Mouse (Mus musculus) heart, embryonic 15.5 days (tissue): ENCODE measurements around the gene Gm49711. TPM values are rescaled to one million over a fixed set of nuclear protein-coding genes. Genes with fewer than 3 reads are reported as not detected.
A peak's percentile ranks its signal among the peaks of the same experiment; 100 is the strongest.

Experiments
- ATAC-seq: fragments of 200-750 bp; cut with Nextera tagmentation; replicated peaks from 2 replicates; pipeline ENCODE4 v1.8.0; 2017; ENCODE audit warnings: low read depth, moderate TSS enrichment; ENCODE audit not compliant: insufficient number of reproducible peaks, insufficient read depth, low FRiP score
- H3K27ac ChIP-seq: fragments of 300-500 bp; sonication (generic); 2 replicates; pipeline ENCODE4 v1.5.1; 2015; ENCODE audit warnings: mild to moderate bottlenecking, inconsistent platforms
- H3K27me3 ChIP-seq: fragments of 300-500 bp; sonication (generic); 2 replicates; pipeline ENCODE4 v1.6.1; 2015; ENCODE audit warnings: inconsistent platforms
- H3K36me3 ChIP-seq: fragments of 300-500 bp; sonication (generic); 2 replicates; pipeline ENCODE4 v1.6.1; 2015; ENCODE audit warnings: mild to moderate bottlenecking, inconsistent platforms
- H3K4me1 ChIP-seq: fragments of 300-500 bp; sonication (generic); replicated peaks from 2 replicates; pipeline ENCODE4 v1.6.1; 2015; ENCODE audit warnings: inconsistent platforms
- H3K4me2 ChIP-seq: fragments of 300-500 bp; sonication (generic); 2 replicates; pipeline ENCODE4 v1.6.1; 2015; ENCODE audit warnings: inconsistent platforms, mild to moderate bottlenecking, moderate library complexity
- H3K4me3 ChIP-seq: fragments of 300-500 bp; sonication (generic); 2 replicates; pipeline ENCODE4 v1.5.1; 2015; ENCODE audit warnings: mild to moderate bottlenecking, inconsistent platforms
- H3K9ac ChIP-seq: fragments of 300-500 bp; sonication (generic); 2 replicates; pipeline ENCODE4 v1.6.1; 2015; ENCODE audit warnings: mild to moderate bottlenecking, inconsistent platforms
- H3K9me3 ChIP-seq: fragments of 300-500 bp; sonication (generic); replicated peaks from 2 replicates; pipeline ENCODE4 v1.6.1; 2016; ENCODE audit warnings: inconsistent platforms
- WGBS: fragments of 180-500 bp; shearing (Covaris S2); methylation state at CpG from one replicate; pipeline ENCODE4 v1.1.7; 2015; ENCODE audit warnings: mixed read lengths; 5-methylcytosine and 5-hydroxymethylcytosine counted together
- polyA plus RNA-seq: library from polyadenylated mRNA; unstranded; fragments of >200 nt; fragmentation: Nextera tagmentation; extraction: Ambion mirVana; gene quantifications from 2 replicates; pipeline ENCODE4 v1.2.1, GENCODE M21; 2015

Gm49711 gene
- polyA plus RNA-seq, 1 experiment from 2014 or later, result not detected

DNA sequence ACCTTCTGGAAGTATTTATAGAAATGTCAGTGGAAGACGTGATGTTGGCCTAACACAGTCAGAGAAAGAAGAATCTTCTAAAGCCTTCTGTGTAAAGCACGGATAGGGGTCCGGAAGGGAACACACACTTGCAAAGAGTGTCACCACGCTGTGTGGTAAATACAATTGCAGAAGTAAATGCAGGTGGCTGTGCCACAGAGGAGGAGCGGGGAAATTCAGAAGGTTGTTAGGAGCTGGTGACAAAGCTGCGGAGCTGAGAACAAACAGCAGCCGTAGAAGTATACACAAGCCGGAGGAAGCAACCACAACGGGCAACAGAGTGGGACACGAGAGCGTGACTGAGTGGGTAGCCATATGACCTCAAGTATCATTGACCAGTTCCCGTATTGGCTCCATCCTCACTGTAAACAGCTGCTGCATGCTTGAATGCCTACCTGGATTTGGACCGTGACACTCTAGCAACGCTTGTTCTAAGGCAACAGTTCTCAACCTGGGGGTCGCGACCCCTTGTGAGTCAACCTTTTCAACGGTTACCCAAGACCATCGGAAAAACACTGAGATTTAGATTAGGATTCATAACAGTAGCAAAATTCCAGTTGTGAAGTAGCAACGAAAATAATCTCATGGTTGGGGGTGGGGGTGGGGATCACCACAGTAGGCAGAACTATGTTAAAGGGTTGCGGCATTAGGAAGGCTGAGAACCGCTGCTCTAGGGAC, 20.1 kb upstream of the Gm49711 start:
- ATAC-seq, result no peak
- H3K9ac ChIP-seq, result no peak overlapping the region
- H3K4me1 ChIP-seq, result no peaks in the 10 kb centered on the region
- H3K27ac ChIP-seq, result no peak overlapping the region
- H3K4me2 ChIP-seq, result no peak overlapping the region
- no peaks in the 10 kb centered on the region for H3K36me3 ChIP-seq
- H3K27me3 ChIP-seq, result no peaks in the 10 kb centered on the region
- H3K9me3 ChIP-seq, result no peaks in the 10 kb centered on the region
- 75% methylated on average over 21 of the region's 21 CpGs for WGBS
- no peak overlapping the region for H3K4me3 ChIP-seq

DNA sequence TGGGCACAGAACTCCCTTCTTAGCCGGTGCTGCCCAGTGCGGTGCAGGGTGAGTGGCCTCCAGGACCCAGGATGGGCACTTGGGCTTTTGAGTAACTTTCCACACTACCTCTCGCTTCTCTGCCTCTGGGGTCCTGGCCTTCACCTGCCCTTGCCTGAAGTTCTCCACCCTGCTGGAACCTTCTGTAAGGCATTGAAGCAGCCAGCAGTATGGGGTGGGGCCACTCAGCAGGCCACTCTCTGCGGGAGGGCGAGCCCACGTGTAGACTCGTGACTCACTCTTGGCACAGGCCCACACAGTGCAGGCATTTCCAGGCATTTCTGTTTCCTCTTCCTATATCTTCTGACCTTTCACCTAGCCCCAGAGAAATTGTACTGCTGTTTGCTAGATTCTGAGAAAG, 18.7 kb upstream of the Gm49711 start:
- Histone ChIP-seq H3K4me3 (no peak overlapping the region), H3K4me2 (no peak overlapping the region), H3K9me3 (no peaks in the 10 kb centered on the region), H3K27me3 (no peaks in the 10 kb centered on the region), H3K36me3 (no peaks in the 10 kb centered on the region), H3K27ac (no peak overlapping the region), H3K4me1 (no peaks in the 10 kb centered on the region), H3K9ac (no peak overlapping the region)
- WGBS, result 77% methylated on average over 7 of the region's 7 CpGs
- ATAC-seq, result 0 out of 2 replicates have a peak, but pooled peaks have one; percentile 22

DNA sequence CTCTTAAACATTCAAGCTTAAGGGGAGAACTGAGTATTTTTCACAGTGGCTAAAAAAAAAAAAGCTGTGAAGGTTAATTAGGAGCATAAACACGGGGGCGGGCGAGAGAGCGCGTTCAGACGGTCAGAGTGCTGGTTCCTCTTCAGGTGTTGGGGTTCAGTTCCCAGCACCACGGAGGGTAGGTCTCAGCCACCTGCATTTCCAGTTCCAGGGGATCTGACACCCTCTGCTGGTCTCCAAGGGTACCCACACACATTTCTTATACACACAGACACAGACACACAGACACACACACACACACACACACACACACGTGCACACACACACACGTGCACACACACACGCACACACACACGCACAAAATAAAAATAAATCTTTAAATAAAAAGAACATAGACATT, 18.1 kb upstream of the Gm49711 start:
- Histone ChIP-seq H3K4me3 (no peak overlapping the region), H3K9me3 (no peaks in the 10 kb centered on the region), H3K4me1 (no peaks in the 10 kb centered on the region), H3K36me3 (no peaks in the 10 kb centered on the region), H3K9ac (no peak overlapping the region), H3K27ac (no peak overlapping the region), H3K27me3 (no peaks in the 10 kb centered on the region), H3K4me2 (no peak overlapping the region)
- WGBS, result 96% methylated on average over 11 of the region's 11 CpGs
- ATAC-seq, result no peak

DNA sequence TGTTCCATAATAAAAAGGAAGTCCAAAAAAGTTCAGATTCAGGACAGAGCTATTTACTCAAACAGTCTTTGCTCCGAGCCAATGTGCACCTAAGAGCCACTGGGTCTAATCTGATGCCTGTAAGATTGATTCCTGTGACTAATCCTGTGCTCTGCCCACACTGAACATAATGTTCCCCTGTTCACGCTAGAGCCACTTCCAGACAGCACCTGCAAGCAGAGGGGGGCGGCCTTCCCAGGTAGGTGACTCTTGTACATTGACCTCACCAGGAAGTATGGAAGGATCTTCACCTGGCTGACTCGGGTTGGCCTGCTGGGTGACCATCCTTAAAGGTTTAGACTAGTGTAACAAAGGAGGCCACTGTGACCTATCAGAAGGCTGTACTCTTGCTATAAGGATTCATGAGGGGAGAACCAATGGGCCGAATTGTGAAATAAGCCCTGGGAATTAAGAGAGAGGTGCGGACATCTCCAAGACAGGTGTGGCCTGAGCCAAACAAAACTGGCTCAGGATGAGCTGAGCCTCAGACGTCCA, 6.3 kb upstream of the Gm49711 start:
- Histone ChIP-seq H3K4me2 (no peak overlapping the region), H3K27ac (no peak overlapping the region), H3K27me3 (no peaks in the 10 kb centered on the region), H3K9me3 (no peaks in the 10 kb centered on the region), H3K36me3 (no peaks in the 10 kb centered on the region), H3K9ac (no peak overlapping the region), H3K4me3 (no peak overlapping the region), H3K4me1 (peaks cover 7% of the 10 kb centered on the region; the same call in 1 of the 2 replicates)
- ATAC-seq, result no peak
- 77% methylated on average over 7 of the region's 7 CpGs for WGBS

DNA sequence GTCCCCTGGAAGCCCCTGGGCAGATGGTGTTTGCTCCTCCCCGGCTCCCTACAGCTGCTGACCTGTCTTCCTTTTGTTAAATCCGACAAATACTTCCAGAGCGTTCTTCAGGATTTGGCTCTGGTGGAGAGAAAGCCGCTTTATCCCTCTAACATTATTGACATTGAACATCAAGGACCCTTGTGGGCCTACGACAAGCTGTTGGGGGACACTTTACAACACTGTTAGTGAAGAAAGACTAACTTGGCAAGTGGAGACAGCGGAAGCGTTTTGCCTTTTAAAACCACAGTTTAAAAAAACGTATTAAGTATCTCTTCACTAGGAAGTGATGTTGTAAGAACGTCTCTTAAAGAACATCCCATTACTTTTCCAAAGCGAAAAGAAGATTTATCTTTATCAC, 5.5 kb upstream of the Gm49711 start:
- Histone ChIP-seq H3K27me3 (no peaks in the 10 kb centered on the region), H3K4me2 (no peak overlapping the region), H3K9ac (no peak overlapping the region), H3K36me3 (no peaks in the 10 kb centered on the region), H3K4me3 (no peak overlapping the region), H3K9me3 (no peaks in the 10 kb centered on the region), H3K4me1 (peaks cover 9% of the 10 kb centered on the region; the same call in 1 of the 2 replicates), H3K27ac (no peak overlapping the region)
- whole genome bisulfite sequencing, result 75% methylated on average over 10 of the region's 10 CpGs
- no peak for ATAC-seq

DNA sequence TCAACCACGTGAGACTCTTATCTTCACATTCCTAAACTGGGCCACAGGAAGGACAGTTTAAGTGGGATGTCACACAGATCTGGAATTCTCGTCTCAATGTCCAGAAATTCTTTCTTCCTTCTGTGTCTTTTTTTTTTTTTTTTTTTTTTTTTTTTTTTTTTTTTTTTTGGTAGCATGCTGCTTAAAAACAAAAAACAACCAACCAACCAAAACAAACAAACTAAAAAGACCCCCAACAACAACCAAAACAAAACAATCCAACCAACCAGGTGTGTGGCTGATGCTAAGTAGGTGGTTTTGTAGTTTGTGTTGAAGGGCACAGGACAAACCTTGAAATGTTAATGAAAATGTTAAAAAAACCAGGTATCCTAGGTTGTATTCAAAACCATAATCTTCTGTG, 1.4 kb upstream of the Gm49711 start:
- peaks cover 5% of the 10 kb centered on the region; the same call in 1 of the 2 replicates for H3K36me3 ChIP-seq
- ATAC-seq, result no peak
- H3K27me3 ChIP-seq, result no peaks in the 10 kb centered on the region
- 0 out of 2 replicates have a peak overlapping the region, but pooled peaks have one; percentile 86 for H3K27ac ChIP-seq
- WGBS, result 15% methylated on average over 2 of the region's 2 CpGs
- H3K9ac ChIP-seq, result no peak overlapping the region
- no peaks in the 10 kb centered on the region for H3K9me3 ChIP-seq
- peaks cover 24% of the 10 kb centered on the region for H3K4me1 ChIP-seq
- H3K4me2 ChIP-seq, result peak overlapping the region; percentile 89
- H3K4me3 ChIP-seq, result no peak overlapping the region

DNA sequence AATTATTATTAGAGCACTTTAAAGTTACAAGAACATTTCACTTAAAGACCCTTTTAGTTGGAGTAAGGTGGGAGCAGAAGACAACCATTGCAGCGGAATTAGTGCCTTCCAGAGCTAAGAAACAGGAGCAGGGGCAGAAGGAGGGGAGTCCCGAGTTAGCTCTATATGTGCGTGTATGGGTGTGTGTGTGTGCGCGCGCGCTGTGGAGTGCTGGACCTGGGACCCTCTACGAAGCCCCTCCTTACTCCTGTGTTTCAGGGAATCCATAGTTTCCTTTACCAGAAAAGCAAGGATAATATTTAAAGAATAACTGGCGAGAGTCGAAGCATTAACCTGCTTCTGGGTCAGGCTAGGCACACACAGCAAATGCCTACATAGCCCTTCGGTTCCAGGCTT, 662 bp upstream of the Gm49711 start:
- ATAC-seq, result 0 out of 2 replicates have a peak, but pooled peaks have one; percentile 11
- H3K27me3 ChIP-seq, result no peaks in the 10 kb centered on the region
- peaks cover 24% of the 10 kb centered on the region for H3K4me1 ChIP-seq
- peak overlapping the region; percentile 89 for H3K4me2 ChIP-seq
- peaks cover 9% of the 10 kb centered on the region for H3K36me3 ChIP-seq
- peak overlapping the region; percentile 82 for H3K9ac ChIP-seq
- no peaks in the 10 kb centered on the region for H3K9me3 ChIP-seq
- H3K4me3 ChIP-seq, result peak overlapping the region; percentile 89
- 2% methylated on average over 11 of the region's 11 CpGs for WGBS
- peak overlapping the region; percentile 86 for H3K27ac ChIP-seq

DNA sequence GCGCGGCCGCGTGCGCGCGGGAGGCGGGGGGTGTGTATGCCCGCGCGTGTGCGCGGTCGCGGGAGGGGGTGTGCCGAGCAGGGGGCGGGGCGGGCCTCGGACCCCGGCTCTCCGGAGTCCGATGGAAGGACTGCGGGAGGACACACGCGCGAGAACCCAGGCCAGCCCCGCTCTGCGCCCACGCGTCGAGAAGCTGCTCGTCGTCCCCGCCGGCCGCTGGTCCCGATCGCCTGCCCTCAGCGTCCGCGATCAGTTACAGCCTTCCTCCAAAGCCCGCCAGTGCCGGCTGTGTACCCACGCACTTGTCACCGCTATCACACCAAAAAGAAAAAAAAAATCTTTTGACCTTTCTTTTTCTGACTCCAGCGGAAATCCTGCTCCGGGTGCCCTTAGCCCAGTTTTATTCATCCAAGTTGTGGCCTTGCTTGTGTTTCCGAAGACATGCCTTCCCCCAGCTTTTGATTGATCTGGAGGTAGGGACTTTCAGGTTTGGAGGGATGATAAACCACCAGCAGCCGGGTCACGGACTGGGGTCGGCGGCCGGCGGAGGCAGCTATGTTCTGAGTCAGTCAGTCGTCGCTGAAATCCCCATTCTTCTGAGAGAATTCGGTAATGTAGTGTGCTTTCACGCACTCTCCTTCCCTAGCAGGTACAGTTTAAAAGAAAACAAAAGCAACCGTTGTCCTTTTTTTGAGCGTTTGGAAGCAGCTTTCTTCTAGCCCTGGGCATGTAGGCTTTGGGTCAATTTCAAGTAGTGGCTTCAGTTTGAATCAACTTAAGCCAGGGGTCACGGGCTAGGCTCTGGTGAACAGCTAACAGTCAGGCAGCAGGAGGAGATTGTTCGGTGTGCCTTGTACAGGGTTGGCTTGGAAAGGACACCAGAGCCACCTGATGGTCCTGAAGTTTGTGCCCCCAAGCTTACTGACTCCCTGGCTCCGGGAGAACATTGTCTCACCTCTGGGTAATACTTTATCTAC, 816 bp downstream of the Gm49711 start:
- H3K9me3 ChIP-seq, result no peaks in the 10 kb centered on the region
- peak overlapping the region; percentile 89 for H3K4me3 ChIP-seq
- H3K27ac ChIP-seq, result peak overlapping the region; percentile 64
- peaks cover 21% of the 10 kb centered on the region for H3K36me3 ChIP-seq
- H3K4me1 ChIP-seq, result peaks cover 24% of the 10 kb centered on the region
- ATAC-seq, result no peak; the same call in 1 of the 2 replicates
- H3K9ac ChIP-seq, result peak overlapping the region; percentile 82
- H3K4me2 ChIP-seq, result peak overlapping the region; percentile 89
- no peaks in the 10 kb centered on the region for H3K27me3 ChIP-seq
- 2% methylated on average over 55 of the region's 63 CpGs for WGBS

DNA sequence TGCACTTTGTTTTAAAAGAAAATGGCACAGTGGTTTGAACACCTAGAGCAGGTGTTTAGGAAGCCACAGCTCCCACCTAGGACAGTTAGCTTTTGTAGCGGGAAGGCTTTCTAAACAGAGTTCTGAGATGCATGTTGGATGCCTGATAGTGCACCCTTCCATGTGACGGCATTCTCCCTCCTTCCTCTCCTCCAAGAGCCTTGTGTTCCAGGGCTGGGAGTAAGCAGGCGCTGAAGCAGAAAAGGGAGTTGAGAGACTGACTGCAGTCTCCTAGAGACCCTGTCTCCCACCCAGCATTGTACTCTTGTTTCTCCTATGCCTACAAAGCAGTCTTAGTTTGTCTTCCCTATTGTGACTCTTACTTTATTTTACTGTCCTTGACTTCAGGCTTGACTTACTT, 2.1 kb downstream of the Gm49711 start:
- Histone ChIP-seq H3K9me3 (no peaks in the 10 kb centered on the region), H3K4me2 (peak overlapping the region; percentile 89; the same call in 1 of the 2 replicates), H3K27me3 (no peaks in the 10 kb centered on the region), H3K27ac (no peak overlapping the region), H3K9ac (no peak overlapping the region), H3K36me3 (peaks cover 23% of the 10 kb centered on the region), H3K4me1 (peaks cover 24% of the 10 kb centered on the region), H3K4me3 (no peak overlapping the region; the same call in 1 of the 2 replicates)
- WGBS, result 71% methylated on average over 3 of the region's 3 CpGs
- ATAC-seq, result no peak

DNA sequence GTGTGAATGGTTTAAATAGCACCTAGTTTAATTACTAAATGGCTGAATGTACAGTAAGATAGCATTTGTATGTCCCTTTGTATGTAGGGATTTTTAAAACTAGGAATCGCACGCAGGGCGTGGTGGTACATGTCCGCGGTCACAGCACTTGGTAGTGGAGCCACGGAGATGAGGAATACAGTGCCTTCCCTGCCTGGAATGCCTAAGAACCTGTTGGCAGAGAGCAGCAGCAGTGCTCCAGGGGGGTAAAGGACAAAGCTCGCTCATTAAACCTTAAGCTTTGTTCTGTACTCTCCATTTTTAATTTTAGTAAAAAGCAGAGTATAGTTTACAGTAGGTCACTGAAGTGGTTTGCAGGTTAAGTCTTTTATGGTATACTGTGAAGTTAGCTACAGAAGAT, 3.5 kb downstream of the Gm49711 start:
- ATAC-seq, result no peak

DNA sequence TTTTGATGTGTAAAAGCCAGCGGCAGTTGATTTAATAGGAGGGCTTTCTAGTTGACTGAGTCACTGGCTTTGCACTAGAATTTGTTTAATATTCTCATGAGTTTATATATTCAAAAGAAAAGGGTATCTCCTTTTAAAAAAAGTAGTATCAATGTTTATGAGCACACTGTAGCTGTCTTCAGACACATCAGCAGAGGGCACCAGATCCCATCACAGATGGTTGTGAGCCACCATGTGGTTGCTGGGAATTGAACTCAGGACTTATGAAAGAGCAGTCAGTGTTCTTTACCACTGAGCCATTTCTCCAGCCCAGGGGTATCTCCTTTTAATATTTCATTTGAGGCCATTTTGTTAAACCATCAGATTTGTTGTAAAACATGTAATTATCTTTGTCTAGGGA, 4.7 kb downstream of the Gm49711 start:
- Histone ChIP-seq H3K27me3 (no peaks in the 10 kb centered on the region), H3K9me3 (no peaks in the 10 kb centered on the region), H3K27ac (no peak overlapping the region), H3K9ac (no peak overlapping the region), H3K4me3 (no peak overlapping the region), H3K4me2 (no peak overlapping the region), H3K36me3 (peaks cover 34% of the 10 kb centered on the region), H3K4me1 (peaks cover 19% of the 10 kb centered on the region)
- 100% methylated on average over 1 of the region's 1 CpGs for WGBS
- no peak for ATAC-seq

More for the DNA sequence above, 3.5 kb downstream of the Gm49711 start:
- Histone ChIP-seq H3K4me2 (no peak overlapping the region), H3K4me1 (peaks cover 21% of the 10 kb centered on the region), H3K9me3 (no peaks in the 10 kb centered on the region), H3K4me3 (no peak overlapping the region), H3K27me3 (no peaks in the 10 kb centered on the region), H3K9ac (no peak overlapping the region), H3K27ac (no peak overlapping the region), H3K36me3 (peaks cover 26% of the 10 kb centered on the region)
- WGBS, result 96% methylated on average over 7 of the region's 7 CpGs
